Mouse (Mus musculus) heart, adult 9 months (tissue): ENCODE results near the gene Olfr830.
"Not testable (repeated sequence)": the region's sequence is repeated elsewhere in the genome, so short reads cannot be mapped to it uniquely, and the experiment has no call there.

Experiments
- DNase-seq, 2 experiments: peaks; one replicate each; pipeline ENCODE4 v3.0.0; 2022; ENCODE audit warnings: low spot score in 2 of 2

The Olfr830 gene

GRCm38 (mm10) chr9:18874393-18874792 lies at the start of gene Olfr830:
Olfr830 (plus strand) TSS chr9:18874693.
- DNase-seq: no peak

DNA sequence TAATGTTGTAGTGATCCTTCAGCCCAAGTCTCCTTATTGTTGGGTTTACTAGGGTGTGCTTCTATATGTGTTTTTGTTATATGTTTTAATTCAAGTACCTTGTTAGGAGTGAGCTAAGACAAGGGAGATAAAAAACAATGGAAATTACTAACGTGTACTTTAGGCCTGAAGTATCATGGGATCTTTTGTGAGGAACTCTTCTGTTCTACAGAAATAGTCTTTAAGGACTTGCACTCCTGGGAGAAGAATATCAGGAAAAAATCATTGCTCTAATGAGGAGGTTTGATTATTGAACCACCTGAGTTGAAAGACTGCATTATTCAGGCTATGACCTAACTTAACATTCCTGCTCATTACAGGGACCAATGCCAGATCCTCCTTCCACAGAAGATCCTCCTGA lies 19.9 kb upstream of the Olfr830 start, which contains the start of gene Olfr829:
Gene Olfr829, plus strand, starts transcription at position 301 of the 400 bp plus-strand sequence.
- no peak for DNase-seq

GRCm38 (mm10) chr9:18907699-18908098 lies 33.2 kb downstream of the Olfr830 start:
- DNase-seq: not testable (repeated sequence)

GRCm38 (mm10) chr9:18927921-18928320 lies 53.4 kb downstream of the Olfr830 start:
- DNase-seq: not testable (repeated sequence)
